Mouse (Mus musculus) liver, postnatal 0 days (tissue): ENCODE data around the gene Marco.

Source experiments
- CTCF ChIP-seq: sonication (generic); IDR thresholded peaks from 2 replicates; pipeline ENCODE4 v1.5.1; 2016; ENCODE audit warnings: antibody characterized with exemption, low read depth
- EP300 ChIP-seq: IDR thresholded peaks from 2 replicates; pipeline ENCODE4 v1.6.1; 2016; ENCODE audit warnings: antibody characterized with exemption, low read depth, mild to moderate bottlenecking

DNA sequence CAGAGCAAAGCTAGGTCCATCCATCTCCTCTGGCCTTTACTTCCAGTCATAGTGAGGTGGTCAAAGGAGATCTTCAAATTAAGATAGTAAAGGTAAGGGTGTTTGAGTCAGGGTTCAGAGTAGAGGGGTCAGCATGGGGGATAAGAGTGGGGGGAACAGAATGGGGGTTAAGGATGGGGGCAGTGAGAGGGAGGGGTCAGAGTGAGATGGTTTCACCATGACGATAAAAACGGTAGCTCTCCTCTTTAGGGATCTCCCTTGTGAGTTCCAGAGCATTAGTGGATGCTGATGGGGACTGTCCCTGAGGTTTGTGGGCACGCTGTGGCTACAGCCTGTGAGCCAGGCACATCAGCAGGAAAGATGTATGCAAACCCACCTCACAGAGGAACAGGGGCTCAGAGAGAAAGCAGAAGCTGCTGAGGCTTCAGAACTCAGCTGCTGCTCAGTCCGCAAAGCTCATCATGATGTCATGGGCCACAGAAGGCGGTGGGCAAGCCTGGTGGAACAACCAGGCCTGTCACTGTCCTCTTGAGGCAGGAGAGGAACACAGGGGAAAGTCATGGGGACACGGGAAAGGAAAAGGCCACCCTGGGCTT, 27.6 kb upstream of the Marco start:
- no peak for TF ChIP-seq CTCF
- TF ChIP-seq EP300: no peak
